Mouse (Mus musculus): ENCODE data around the gene Dcp1a.
A peak's percentile ranks its signal among the peaks of the same experiment; 100 is the strongest.
"Not testable (repeated sequence)": the region's sequence is repeated elsewhere in the genome, so short reads cannot be mapped to it uniquely, and the experiment has no call there.

Dcp1a gene

GRCm38 (mm10) chr14:30519323-30519722, 40.0 kb downstream of the Dcp1a start:
- no peak for DNase-seq (ENCODE audit: low spot score in 2 of 2)

GRCm38 (mm10) chr14:30523356-30523755, 44.0 kb downstream of the Dcp1a start:
- no peak for DNase-seq (ENCODE audit: low spot score in 2 of 2)

- DNase-seq (ENCODE audit: low spot score in 2 of 2) = no peak
Measured at GRCm38 (mm10) chr14:30528392-30528791, 49.1 kb downstream of the Dcp1a start.

GRCm38 (mm10) chr14:30528961-30529360, 49.6 kb downstream of the Dcp1a start:
- no peak for DNase-seq (ENCODE audit: low spot score in 2 of 2)

GRCm38 (mm10) chr14:30529454-30529853, 50.1 kb downstream of the Dcp1a start:
- no peak for DNase-seq (ENCODE audit: low spot score in 2 of 2)

GRCm38 (mm10) chr14:30530726-30531269, 51.5 kb downstream of the Dcp1a start:
- DNase-seq (ENCODE audit: low spot score in 2 of 2) = no peak

- no peak for DNase-seq (ENCODE audit: low spot score in 2 of 2)
Measured at GRCm38 (mm10) chr14:30531431-30531830, 52.1 kb downstream of the Dcp1a start.

- DNase-seq (ENCODE audit: low spot score in 2 of 2) = no peak
Measured at GRCm38 (mm10) chr14:30531896-30532295, 52.6 kb downstream of the Dcp1a start.

GRCm38 (mm10) chr14:30533780-30534450, 54.6 kb downstream of the Dcp1a start:
- DNase-seq (ENCODE audit: low spot score in 2 of 2) = no peak

GRCm38 (mm10) chr14:30541541-30541940, 62.2 kb downstream of the Dcp1a start:
- DNase-seq (ENCODE audit: low spot score in 2 of 2) = peak; percentile 21 to 42

- not testable (repeated sequence) for DNase-seq (ENCODE audit: low spot score in 2 of 2)
Measured at GRCm38 (mm10) chr14:30543331-30543730, 64.0 kb downstream of the Dcp1a start.

- peak; percentile 63 to 72 for DNase-seq (ENCODE audit: low spot score in 2 of 2)
Measured at GRCm38 (mm10) chr14:30548131-30548720, 68.9 kb downstream of the Dcp1a start, which contains the start of gene Tkt. Tkt (plus strand) TSS chr14:30548359.

GRCm38 (mm10) chr14:30548965-30549776, 69.8 kb downstream of the Dcp1a start:
- peak; percentile 84 to 92 for DNase-seq (ENCODE audit: low spot score in 2 of 2)

- peak in 1 of 2 experiments; percentile 21 for DNase-seq (ENCODE audit: low spot score in 2 of 2)
Measured at GRCm38 (mm10) chr14:30549777-30550149, 70.4 kb downstream of the Dcp1a start.

GRCm38 (mm10) chr14:30550232-30551070, 71.1 kb downstream of the Dcp1a start:
- DNase-seq (ENCODE audit: low spot score in 2 of 2) = no peak

- no peak for DNase-seq (ENCODE audit: low spot score in 2 of 2)
Measured at GRCm38 (mm10) chr14:30551509-30551908, 72.2 kb downstream of the Dcp1a start.

- no peak for DNase-seq (ENCODE audit: low spot score in 2 of 2)
Measured at GRCm38 (mm10) chr14:30551981-30552380, 72.6 kb downstream of the Dcp1a start.

- DNase-seq (ENCODE audit: low spot score in 2 of 2) = no peak
Measured at GRCm38 (mm10) chr14:30553185-30553584, 73.8 kb downstream of the Dcp1a start.

GRCm38 (mm10) chr14:30556651-30557050, 77.3 kb downstream of the Dcp1a start:
- no peak for DNase-seq (ENCODE audit: low spot score in 2 of 2)

GRCm38 (mm10) chr14:30557730-30558129, 78.4 kb downstream of the Dcp1a start:
- no peak for DNase-seq (ENCODE audit: low spot score in 2 of 2)

GRCm38 (mm10) chr14:30559321-30559850, 80.1 kb downstream of the Dcp1a start:
- DNase-seq (ENCODE audit: low spot score in 2 of 2) = no peak

All from frontal cortex, postnatal 14 days (tissue).